Mouse (Mus musculus) c-Kit-positive CD71-negative TER-119-negative erythroid progenitor cells, embryonic 14.5 days (primary cell): ENCODE results near the gene Tec.

Experiments
- DNase-seq: peaks from one replicate; pipeline ENCODE4 v3.0.0-alpha.2; 2013; ENCODE audit warnings: low read depth

Tec gene

DNA sequence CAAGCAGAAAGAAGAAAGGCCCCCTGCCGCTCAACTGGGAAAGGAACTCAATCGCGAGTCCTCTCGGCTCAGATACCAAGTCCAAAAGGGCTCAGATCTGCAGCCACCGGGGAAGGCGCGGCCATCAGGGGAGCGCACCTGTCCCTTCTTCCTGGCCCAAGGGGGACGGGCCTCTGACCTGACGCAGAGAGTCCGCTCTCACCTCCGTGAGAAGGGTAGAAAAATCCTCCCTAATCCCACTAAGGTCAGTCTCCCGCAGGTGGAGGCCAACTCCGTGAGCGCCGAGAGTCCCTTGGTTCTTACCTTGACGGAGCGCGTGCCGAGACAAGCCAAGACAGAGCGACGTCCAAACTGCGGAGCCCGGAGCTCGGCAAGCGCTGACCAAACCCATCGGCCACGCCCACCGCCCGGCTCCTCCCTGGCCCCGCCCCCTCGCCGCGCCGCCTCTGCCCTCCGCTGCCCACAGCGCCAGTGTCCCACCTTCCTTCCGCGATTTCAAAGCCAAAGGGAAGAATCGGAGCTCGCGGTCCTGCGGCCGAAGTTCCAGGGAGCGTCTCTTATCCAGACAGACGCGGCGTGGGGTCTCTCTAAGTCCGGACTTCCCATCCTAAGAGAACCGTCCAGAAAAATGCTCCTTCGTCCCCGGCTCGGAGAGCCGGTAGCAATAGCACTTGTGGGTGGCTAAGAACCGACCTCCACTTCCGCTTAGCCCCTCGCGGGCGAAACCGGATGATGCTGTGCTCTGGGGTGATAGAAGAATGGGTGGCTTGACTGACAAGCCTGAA, at the start of gene Tec:
Gene Tec, minus strand, starts transcription at position 393 of the 785 bp plus-strand sequence.
- DNase-seq, result peak; percentile 75

DNA sequence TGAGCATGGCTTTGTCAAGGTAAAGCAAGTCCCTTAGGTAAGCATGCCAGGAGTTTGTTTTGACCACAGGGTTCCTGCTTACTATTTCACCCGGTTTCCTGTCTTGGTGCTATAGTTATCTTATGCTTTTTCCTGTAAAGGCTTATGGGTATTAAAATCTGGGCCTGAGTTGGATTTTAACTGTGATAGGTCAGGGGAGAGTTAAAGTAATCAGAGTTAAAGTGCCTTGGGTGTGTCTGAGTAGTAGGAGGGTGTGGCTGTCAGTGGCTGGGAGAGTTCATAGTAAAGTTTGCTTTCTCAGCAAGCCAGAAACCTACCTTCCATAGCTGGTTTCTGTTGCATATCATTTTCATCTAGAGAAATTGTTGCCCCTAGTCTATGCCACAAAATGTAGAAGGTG, 48.6 kb upstream of the Tec start:
- no peak for DNase-seq

DNA sequence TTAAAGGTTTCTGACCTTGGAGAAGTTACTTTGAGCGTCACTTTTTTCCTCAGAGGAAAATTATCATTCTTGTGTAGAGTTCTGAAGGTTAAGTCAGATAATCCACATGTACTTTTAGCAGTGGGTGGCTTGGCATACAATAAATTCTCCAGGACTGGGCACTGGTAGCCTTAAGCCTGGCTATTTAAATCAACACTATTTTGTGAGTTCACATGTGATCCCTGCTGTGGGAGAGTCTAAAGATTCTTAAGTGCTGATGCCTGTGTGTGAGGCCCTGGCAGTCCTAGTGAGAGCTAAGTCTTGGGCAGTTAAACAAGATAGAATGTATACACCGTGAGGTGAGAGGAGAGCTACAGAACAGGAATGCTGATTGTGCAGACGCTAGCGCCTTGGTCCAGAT, 47.8 kb upstream of the Tec start:
- DNase-seq, result no peak

DNA sequence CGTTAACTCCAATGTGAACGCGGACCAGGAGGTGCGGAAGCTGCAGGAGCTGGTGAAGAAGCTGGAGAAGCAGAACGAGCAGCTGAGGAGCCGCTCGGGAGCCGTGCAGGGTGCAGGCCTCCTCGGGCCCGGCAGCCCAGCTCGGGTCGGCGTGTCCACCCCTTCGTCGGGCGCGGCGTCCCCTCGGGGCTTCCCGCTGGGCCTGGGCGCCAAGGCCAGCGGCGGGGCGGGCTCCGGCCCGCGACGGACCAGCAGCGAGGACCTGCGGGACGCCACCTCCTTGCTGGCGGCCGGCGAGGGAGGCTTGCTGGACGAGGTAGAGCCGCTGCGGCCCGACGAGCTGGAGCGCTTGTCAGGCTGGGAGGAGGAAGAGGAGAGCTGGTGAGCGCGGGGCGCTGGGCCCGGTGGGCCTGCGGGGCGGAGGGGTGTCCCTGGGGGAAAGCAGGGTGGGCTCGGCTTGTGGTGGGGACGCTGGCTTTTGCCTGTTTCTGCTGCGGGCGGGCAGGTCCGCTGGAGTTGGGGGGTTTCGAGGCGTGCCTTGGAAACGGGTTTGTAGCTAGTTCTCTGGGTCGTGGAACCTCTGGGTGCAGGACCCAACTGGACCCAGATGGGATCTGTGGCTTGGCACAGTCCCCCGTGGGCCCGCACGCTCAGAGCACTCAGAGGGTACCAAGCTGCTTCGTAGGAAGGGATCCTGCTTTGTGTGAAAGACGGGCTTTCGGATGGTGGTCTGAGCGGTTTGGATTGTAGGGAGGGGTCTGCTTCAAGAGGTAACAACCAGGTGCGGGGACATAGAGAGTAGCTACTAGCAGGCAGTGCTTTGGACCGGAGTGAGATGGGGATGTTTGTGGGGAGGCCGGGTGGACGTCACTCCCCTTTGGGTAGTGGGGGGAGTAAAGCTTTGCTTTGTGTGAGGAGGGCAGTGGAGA, 46.6 kb upstream of the Tec start:
- DNase-seq, result no peak

DNA sequence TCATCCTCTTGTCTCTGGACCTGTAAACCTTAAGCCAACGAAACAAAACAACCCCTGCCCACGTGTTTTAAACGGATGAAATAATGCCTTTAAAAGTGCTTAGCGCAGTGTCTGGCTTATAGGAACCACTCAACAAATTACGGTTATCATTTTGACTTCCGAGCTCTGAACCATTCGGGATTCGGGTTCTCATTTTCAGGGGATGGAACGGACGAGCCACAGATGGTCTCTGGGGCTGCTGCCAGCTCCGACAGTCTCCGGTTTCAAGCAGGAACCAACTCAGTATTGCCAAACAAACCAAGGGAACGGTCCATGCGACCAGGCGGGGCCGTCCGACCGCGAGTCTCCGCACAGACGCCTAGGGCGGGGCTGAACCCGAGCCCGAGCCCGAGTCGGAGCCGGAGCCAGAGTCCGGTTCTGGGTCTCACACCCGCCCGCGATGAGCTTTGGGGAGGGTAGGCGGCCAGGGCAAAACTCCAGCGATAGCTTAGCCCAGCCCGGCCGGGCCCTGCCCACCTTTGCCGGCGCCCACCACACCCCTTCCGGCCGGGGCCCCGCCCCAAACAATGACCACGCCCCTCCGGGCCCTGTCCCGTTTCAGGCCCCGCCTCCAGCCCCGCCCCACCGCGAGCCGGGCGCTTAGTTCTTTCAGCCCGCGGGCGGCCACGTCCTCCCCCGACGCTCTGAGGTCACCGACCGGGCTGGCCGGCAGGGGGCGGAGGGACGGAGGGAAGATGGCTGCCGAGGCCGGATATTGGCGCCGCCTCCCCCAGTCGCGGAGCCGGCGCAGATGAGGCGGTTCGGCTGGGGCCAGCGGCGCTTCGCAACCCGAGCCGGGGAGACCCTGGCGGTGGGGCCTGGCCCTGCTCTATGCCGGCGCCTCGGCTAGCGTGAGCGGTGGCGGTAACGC, 45.6 kb upstream of the Tec start, which contains the start of gene Slain2:
Gene Slain2, plus strand, starts transcription at position 657 of the 910 bp plus-strand sequence.
- peak; percentile 96 for DNase-seq

DNA sequence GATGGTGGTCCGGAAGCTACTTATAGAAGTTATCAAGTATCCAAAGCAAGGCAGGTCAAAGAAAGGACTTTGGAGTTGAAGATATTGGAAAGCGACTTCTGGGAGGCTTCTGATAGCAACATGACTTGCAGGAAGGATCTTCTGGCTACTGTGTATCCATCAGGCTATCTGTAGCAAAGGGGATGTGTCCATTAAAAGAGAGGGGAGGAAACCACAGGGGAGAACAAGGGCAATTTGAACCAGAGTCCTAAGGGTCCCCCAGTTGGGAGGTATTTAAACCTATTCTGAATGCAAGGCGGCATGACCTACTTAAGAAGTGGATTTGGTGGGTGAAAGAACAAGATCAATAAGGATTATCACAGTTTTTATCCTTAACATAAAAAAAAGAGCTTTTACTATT, 43.0 kb upstream of the Tec start:
- no peak for DNase-seq

DNA sequence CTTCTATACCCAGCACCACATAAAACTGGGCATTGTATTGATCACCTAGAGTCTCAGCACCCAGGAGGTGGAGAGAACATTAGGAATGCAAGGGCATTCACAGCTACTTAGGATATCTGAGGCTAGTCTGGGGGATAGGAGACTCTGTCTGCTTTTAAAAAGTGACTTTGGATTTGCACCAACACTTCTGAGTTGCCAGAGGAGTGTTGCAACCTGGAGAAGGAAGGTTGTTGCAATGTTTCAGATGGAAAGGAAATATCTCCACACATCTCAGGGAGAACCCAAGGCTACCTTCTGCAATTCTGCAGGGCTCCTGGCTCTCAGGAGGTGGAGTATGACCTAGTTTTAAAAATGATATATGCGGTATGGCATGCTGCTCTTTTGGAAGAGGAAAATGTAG, 42.1 kb upstream of the Tec start:
- no peak for DNase-seq

DNA sequence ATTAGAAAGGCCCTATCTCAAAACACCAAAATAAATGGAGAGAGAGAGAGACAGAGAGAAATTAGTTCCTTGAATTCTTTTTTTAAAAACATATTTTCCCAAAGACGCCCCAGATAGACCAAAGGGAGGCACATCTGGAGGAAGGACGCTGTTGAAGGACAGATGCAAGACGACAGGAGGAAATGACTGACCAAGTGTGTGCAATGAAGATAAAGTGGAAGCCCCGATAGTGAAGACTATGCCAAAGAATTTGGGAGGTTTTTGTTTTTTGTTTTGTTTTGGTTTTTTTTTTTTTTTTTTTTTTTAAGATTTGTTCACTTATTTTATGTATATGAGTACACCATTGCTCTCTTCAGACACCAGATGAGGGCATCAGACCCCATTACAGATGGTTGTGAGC, 41.1 kb upstream of the Tec start:
- DNase-seq, result no peak

DNA sequence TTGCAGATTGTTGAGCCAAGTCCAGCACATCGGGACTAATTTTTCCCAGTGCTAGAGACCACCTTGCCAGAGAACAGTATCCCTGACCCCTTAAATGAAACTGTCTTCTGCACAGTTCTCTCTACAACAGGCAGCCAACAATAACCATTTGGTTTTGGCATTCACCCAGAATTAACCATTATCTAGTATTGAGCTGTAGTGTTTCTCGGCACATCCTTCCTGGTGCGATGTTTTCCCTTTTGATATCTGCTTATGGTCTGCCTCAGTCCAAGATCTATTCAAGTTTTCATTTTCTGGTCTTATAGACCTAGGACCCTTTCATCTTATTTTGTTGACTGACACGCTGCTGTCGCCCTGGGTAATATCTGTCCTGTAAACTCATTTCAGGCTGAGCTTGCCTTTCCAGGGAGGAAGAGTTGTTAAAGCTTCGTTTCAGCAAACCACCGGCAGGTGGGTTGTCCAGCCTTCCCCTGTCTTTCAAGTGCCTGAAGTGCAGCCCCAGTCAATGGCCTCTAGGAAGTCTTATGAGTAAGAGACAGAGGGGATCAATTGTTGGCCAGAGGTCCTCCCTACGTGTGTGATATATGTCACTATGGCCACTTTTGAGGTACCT, 40.1 kb upstream of the Tec start:
- no peak for DNase-seq

DNA sequence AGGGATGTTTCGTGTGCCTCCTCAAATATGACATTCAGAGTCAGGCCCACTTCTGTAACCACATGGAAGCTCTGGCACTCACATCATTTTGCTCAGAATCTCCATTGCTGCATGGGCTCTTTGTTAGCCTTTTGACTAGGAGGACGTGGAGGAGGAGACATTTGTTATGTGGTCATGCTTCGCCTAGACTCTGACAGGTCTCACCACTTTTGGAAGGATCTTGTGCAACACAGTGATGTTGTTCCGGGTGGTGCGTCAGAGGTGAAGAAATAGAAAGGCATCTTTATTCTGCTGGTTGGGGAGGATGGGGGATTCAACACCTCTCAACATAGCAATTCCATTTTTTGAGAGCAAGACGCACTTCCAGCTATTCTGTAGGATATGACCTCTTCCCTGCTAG, 39.1 kb upstream of the Tec start:
- no peak for DNase-seq

DNA sequence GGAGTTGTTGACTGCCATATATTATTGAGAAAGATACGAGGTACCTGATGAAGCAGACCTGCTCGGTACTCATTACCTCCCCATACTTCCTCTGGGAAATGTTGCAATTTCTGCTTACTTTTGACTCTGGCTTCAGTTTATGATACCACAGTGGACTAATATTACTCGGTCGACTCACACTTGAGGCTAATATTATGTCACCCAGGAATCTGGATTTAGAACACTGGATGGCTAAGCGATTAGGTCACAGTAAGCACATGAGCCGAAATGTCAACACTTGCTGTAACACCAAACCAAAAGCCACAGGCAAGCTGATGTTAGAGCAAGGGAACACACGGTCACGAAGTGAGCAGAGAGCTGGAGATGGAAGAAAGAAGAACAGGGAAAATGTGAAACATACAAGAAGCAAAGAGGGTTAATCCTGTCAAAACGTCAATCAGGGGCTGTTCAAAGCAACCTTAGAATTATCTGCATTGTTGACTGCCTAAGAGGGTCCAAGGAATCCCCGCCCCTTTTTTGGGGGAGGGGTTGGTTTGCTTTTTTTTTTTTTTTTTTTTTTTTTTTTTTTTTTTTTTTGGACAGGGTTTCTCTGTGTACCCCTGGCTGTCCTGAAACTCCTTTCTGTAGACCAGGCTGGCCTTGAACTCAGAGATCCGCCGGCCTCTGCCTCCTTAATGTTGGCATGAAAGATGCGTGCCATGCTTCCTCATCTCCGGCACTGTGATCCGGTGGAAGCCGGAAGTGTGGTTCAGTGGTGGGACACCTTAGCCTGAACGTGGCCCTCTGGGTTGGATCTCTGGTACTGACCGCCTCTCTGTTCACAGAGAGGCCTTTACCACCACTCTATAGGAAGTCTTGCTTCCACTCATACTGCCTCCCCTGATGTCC, 36.9 kb upstream of the Tec start:
- DNase-seq, result no peak

DNA sequence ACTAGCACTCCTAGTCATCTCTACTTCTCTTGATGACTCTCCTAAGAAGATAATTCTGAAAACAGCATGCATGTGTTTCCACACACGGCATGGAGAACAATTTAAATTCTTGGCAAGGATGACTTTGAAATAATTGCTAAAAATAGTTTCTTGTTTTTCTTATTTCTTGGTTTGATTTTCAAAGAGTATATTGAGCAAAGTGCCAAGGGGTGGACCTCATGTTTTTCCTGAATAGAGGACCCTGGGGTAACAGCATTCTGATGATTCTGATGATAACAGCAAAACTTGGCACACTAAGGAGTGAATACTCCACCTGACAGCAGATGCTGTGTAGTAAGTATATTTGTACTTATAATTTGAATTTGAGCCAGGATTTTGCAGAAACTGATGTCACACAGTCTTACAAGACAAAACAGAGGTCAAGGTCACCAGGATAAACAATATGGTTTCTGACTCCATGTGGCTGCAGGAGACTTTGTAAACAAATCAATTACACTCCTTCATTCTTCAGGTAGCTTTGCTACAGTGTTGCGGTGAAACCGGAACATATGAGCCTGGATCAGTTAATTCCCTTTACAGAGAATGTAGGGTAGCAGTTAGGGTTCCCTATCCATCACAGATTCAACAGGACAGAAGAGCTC, 34.7 kb upstream of the Tec start:
- no peak for DNase-seq

DNA sequence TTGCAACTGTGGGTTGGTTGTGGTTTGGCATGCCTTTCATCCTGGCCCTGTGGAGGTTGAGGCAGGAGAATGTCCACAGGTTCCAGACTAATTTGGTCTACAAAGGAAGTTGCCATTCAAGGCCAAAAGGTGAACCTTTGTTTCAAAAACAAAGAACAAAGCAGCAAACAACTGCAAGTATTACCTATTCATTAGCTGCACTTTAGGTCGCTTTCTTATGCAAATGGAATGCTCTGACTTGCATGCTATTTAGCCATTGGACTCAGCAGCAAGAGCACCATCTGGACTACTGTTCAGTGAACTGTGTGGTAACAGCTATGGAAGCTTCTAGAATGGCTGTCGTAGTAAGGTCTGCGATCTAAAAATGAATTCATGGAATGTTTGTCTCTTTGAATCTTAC, 34.0 kb upstream of the Tec start:
- no peak for DNase-seq

DNA sequence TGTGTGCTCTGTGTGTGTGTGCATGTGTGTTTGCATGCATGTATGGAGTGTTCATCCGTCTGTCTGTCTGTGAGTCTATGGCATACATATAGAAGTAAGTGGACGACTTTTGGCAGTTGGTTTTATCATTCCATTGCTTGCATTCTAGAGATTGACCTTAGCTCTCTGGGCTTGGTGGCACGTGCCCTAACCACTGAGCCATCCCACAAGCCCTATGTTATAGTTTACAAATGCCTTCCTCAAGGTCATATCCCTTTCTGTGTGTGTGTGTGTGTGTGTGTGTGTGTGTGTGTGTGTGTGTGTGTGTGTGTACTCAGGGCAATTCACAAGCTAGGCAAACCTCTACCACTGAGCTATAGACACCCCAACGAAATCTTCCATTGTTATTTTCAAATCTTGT, 33.6 kb upstream of the Tec start:
- DNase-seq, result no peak

DNA sequence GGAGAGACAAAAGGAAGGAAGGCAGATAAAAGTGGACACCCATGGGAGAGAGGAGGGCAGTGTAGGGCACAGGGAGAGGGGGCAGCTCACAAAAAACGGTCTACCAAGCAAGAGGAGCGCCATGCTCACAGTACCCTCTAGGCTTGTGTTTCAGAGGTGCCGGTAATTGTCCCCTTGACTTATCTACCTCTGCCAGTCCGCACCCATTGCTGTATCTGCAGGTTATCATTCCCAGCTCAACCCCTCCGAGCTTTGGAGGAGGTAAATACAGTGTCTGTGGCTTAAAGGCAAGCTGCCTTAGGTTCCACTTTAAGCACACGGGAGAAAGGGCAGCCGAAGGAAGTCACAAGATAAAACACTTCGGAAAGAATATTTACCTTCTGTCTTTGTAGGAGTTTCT, 31.0 kb upstream of the Tec start:
- DNase-seq, result no peak

DNA sequence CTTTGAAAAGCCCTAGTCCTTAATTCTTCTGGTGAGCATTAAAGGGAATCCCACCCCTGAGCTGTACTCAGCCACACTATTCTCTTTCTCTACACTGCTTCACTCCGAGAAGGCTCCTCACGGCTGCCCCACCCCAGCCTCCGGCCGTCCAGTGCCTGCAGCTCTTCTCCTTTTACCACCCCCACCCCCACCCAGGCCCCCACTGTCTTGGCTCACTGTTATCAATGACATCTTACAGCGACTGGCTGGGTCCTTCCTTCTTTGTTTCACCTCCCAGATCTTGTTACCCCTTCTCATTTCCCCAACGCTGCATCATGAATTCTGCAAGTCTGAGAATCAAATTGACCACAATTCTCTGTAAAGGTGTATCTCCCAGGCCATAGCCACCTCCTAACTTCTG, 29.7 kb upstream of the Tec start:
- no peak for DNase-seq

DNA sequence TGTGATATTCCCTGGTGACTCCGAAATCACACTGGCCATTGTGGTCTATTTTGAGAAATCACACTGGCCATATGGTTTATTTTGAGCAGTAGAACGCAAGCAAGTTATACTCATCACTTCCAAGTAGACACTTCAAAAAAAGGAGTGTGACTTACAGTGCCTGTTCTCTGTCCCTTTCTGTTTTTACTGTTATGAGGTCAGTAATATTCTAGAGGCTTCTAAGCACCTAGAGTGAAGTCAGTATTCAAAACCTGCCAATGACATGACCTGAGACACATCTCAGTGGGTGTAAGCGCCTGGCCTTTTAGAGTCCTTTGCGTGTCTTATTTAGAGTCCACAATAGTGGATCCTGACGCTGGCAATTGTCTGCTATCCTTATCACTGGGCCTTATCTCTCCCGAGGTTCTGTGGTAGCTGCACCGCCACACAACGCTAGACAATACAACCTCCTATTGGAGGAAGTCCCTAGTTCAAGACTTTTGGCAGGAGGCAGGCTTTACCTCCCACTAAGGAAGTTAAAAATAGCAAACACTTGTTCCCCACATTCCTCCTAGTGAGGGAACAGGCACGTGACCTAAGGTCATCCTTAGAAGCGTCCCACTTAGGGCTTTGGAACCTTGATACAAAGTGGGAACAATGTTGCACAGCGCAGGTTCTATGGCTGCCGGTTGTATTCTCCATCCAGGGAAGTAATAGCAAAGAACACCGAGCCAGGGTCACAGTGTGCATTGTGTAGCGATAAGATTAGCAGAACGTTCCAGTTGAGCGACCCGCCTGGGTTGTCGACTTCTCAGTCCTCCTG, 28.4 kb upstream of the Tec start:
- no peak for DNase-seq

DNA sequence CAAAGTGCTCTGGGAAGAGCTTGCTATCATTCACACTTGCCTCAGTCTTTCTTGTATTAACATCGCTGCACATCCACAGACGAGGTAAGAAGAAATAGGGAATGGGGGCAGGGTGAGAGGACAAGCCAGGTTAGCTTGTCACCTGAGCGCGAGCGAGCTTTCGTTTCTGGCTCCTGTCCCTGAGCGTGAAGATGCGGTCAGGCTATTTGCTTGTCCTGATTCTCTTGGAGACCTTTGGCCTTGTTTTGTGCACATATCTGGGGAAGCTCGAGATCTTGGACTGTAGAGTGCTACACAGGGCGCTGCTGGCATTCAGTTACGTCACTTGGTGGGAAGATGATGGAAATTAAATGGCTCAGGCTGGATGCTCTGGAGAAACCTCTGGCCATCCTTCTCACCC, 27.0 kb upstream of the Tec start:
- DNase-seq, result no peak

DNA sequence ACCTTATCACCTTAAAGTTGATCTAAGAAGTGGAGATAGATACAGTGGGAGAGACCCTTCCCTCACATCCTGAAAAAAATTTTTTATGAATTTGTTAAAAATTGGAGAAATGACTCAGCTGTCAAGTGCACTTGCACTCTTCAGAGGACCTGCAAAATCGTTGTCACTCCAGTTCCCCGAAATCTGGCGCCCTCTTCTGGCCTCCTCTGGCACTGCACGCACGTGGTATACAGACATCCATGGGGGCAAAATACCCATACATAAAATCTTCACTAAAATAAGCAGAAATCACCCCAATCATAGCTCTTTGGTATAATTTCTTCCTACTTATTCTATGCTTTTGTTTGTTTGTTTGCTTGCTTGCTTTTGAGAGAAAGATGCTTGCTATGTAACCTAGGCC, 25.7 kb upstream of the Tec start:
- peak; percentile 41 for DNase-seq
